Mouse (Mus musculus): ENCODE data around the gene Cnpy1.

DNA sequence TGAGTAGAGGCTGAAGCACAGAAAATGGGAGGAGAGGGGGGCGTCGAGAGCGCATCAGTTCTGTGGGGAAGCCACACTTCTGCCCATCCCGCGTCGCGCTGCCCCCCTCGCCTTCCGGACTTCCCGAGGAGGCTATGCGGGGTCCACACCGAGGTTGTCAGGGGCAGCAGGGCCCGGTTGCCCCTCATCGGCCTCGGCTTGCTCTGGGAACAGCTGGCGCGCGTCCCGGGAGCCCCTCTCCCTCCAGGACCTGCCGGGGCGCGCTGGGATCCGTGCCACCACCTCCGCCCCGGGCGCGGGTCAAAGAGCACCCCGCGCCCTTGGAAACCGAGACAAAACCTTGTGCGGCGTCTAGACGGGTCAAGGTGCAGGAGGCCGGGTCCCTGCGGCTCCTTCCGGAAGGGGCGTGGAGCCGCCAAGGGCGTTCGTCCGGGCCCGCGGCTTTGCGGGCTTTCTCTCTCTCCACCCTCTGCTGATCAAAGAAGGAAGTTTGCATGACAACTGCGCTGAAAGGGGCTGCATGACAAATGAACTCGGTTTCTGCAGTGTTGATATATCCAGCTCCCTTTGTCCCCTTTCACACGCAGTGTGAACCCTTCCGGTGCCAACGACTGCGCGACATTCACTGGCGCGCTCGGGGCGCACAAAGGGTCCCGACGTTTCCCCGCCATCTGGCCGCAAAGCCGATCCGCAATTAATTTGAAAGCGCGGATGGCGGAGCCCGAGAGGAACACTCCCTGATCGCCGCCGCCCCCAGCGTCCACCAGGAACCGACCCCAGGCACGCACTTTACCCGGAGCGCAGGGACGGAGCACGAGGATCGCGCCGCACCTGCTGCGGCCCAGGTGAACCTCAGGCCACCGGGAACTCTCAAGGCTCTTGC, 35.8 kb downstream of the Cnpy1 start:
- no peak for TF ChIP-seq CTCF (IDR thresholded peaks at IDR 0.05)
- no peak for TF ChIP-seq EP300 (IDR thresholded peaks at IDR 0.05; ENCODE audit: insufficient read depth, low read depth, low read length)
- no peak for TF ChIP-seq POLR2A (IDR thresholded peaks at IDR 0.05; ENCODE audit: insufficient read depth, low read depth, low read length)

All from heart, adult 2 months (tissue).